9 mouse cellular contexts compared by ENCODE assay signal in genomic region chr19:61199316-61199715, GRCm38 (mm10). TPM values are rescaled to one million over a fixed set of nuclear protein-coding genes. Genes with fewer than 3 reads are reported as not detected.
DNase-seq lines count a peak whose midpoint lies in the region; ATAC-seq lines count a peak whose summit lies in the region.
"Had no signal": no experiment of that assay in that cellular context is flagged by ENCODE, and none has a peak within 500 bp of the region (broad histone marks: within the 10 kb centered on the region; RNA-seq: fewer than 3 reads in every experiment).

No protein-coding gene starts in this region.

- no peaks in the 10 kb centered on the region for H3K4me1 ChIP-seq in hindbrain, embryonic 11.5 days (replicated peaks; ENCODE audit: control insufficient read depth, insufficient read depth, low read length)
- H3K4me1 ChIP-seq in hindbrain, embryonic 12.5 days, result no peaks in the 10 kb centered on the region
- H3K4me1 ChIP-seq: embryonic facial prominence, embryonic 12.5 days had no signal

- no peak overlapping the region for H3K4me3 ChIP-seq in hindbrain, embryonic 11.5 days (ENCODE audit: low read depth, low read length)
- H3K4me3 ChIP-seq in hindbrain, embryonic 12.5 days, result no peak overlapping the region
- H3K4me3 ChIP-seq: embryonic facial prominence, embryonic 12.5 days had no signal

- intact Hi-C loops in heart, postnatal 25 days (cut with DNase I), result loop anchor here (5.0 kb wide), 1 partner anchor 68 kb away; no protein-coding TSS in a partner anchor
- intact Hi-C loops in left cerebral cortex, postnatal 10 days (cut with DNase I), result no loop called here

- H3K27ac ChIP-seq in hindbrain, embryonic 11.5 days (ENCODE audit: low read depth, low read length), result no peak overlapping the region
- no peak overlapping the region for H3K27ac ChIP-seq in hindbrain, embryonic 12.5 days
- H3K27ac ChIP-seq: embryonic facial prominence, embryonic 12.5 days had no signal

- no peak overlapping the region for H3K9ac ChIP-seq in hindbrain, embryonic 11.5 days (ENCODE audit: low read depth, low read length)
- no peak overlapping the region for H3K9ac ChIP-seq in hindbrain, embryonic 12.5 days
- H3K9ac ChIP-seq: embryonic facial prominence, embryonic 12.5 days had no signal

- no peak overlapping the region for H3K4me2 ChIP-seq in hindbrain, embryonic 11.5 days (replicated peaks; ENCODE audit: low read depth, low read length)
- H3K4me2 ChIP-seq in hindbrain, embryonic 12.5 days (replicated peaks), result no peak overlapping the region
- H3K4me2 ChIP-seq: embryonic facial prominence, embryonic 12.5 days had no signal

- DNase-seq in hindbrain, embryonic 11.5 days (ENCODE audit: low spot score), result peak; percentile 91
- peak; percentile 89 to 97 for DNase-seq in adrenal gland, adult (ENCODE audit: inconsistent age in 2 of 2, low spot score in 1 of 2)
- DNase-seq in embryo, embryonic 11 days, result peak; percentile 88
- peak; percentile 71 for DNase-seq in heart, postnatal 25 days (ENCODE audit: low spot score)
- DNase-seq in left cerebral cortex, postnatal 10 days (ENCODE audit: extremely low spot score in 1 of 2, low spot score in 2 of 2), result peak; percentile 79 to 90
- DNase-seq in ovary, postnatal 36 days (ENCODE audit: low spot score), result peak; percentile 80
- DNase-seq in thymus, postnatal 25 days, result peak; percentile 90

- no peak for ATAC-seq in hindbrain, embryonic 11.5 days (ENCODE audit: low FRiP score)
- ATAC-seq in hindbrain, embryonic 12.5 days (ENCODE audit: low FRiP score), result no peak

- no peaks in the 10 kb centered on the region for H3K9me3 ChIP-seq in hindbrain, embryonic 11.5 days (ENCODE audit: control insufficient read depth, low read length)
- no peaks in the 10 kb centered on the region for H3K9me3 ChIP-seq in hindbrain, embryonic 12.5 days (replicated peaks)
- H3K9me3 ChIP-seq: embryonic facial prominence, embryonic 12.5 days had no signal

- WGBS in hindbrain, embryonic 11.5 days, result 13% methylated on average over 13 of the region's 13 CpGs
- 13% methylated on average over 13 of the region's 13 CpGs for WGBS in hindbrain, embryonic 12.5 days

- H3K27me3 ChIP-seq in hindbrain, embryonic 11.5 days (ENCODE audit: control insufficient read depth, insufficient read depth, low read length), result no peaks in the 10 kb centered on the region
- no peaks in the 10 kb centered on the region for H3K27me3 ChIP-seq in hindbrain, embryonic 12.5 days
- H3K27me3 ChIP-seq: embryonic facial prominence, embryonic 12.5 days had no signal

- H3K36me3 ChIP-seq in hindbrain, embryonic 11.5 days (ENCODE audit: control insufficient read depth, insufficient read depth, low read length), result no peaks in the 10 kb centered on the region
- no peaks in the 10 kb centered on the region for H3K36me3 ChIP-seq in hindbrain, embryonic 12.5 days
- H3K36me3 ChIP-seq: embryonic facial prominence, embryonic 12.5 days had no signal

RNA-seq across cellular contexts. Expression of gene Gm6020, which starts 15.6 kb away (rescaled TPM):
- polyA plus RNA-seq in hindbrain, embryonic 11.5 days (2014; fragmentation: Nextera tagmentation; extraction: Ambion mirVana), result not detected in 2 replicates
- polyA plus RNA-seq in hindbrain, embryonic 12.5 days (2016; fragmentation: Nextera tagmentation; extraction: Ambion mirVana), result not detected in 2 replicates
- not detected for total RNA-seq in heart, postnatal 25 days (2021)
- total RNA-seq in left cerebral cortex, postnatal 10 days (2021), result not detected
- polyA plus RNA-seq: embryonic facial prominence, embryonic 12.5 days had no signal

RNA-seq across cellular contexts. Expression of gene Gm7102, which starts 23.2 kb away (rescaled TPM):
- 0.11 and 0.17 TPM in 2 replicates for polyA plus RNA-seq in hindbrain, embryonic 11.5 days (2014; fragmentation: Nextera tagmentation; extraction: Ambion mirVana)
- not detected in 2 replicates for polyA plus RNA-seq in hindbrain, embryonic 12.5 days (2016; fragmentation: Nextera tagmentation; extraction: Ambion mirVana)
- total RNA-seq in heart, postnatal 25 days (2021), result under 1 TPM in 1 of 2 experiments, not detected in 1; 0.16 TPM
- under 1 TPM; 0.26 to 0.75 TPM for total RNA-seq in left cerebral cortex, postnatal 10 days (2021)

RNA-seq across cellular contexts. Expression of gene Csf2ra, which starts 28.9 kb away (rescaled TPM):
- polyA plus RNA-seq in hindbrain, embryonic 11.5 days (2014; fragmentation: Nextera tagmentation; extraction: Ambion mirVana), result 15.6 and 18.5 TPM in 2 replicates
- 39.4 and 41.6 TPM in 2 replicates for polyA plus RNA-seq in hindbrain, embryonic 12.5 days (2016; fragmentation: Nextera tagmentation; extraction: Ambion mirVana)
- 1 to 10 TPM; 7.6 to 8.1 TPM for total RNA-seq in heart, postnatal 25 days (2021)
- total RNA-seq in left cerebral cortex, postnatal 10 days (2021), result 10 to 100 TPM; 36.2 to 42.3 TPM

RNA-seq across cellular contexts. Expression of gene Zfp950, which starts 58.7 kb away (rescaled TPM):
- polyA plus RNA-seq in hindbrain, embryonic 11.5 days (2014; fragmentation: Nextera tagmentation; extraction: Ambion mirVana), result 27.3 and 31.5 TPM in 2 replicates
- 40.9 and 45.3 TPM in 2 replicates for polyA plus RNA-seq in hindbrain, embryonic 12.5 days (2016; fragmentation: Nextera tagmentation; extraction: Ambion mirVana)
- total RNA-seq in heart, postnatal 25 days (2021), result 10 to 100 TPM; 15.1 to 17.8 TPM
- total RNA-seq in left cerebral cortex, postnatal 10 days (2021), result 10 to 100 TPM; 32.4 to 35.3 TPM

Comparison
In these comparisons a context has a peak if more than half of its experiments do, and no peak if none do; other contexts are left out.
1. RNA of gene Csf2ra, which starts 28.9 kb away (total RNA-seq): 36.2 to 42.3 TPM in left cerebral cortex, postnatal 10 days; 7.6 to 8.1 TPM in heart, postnatal 25 days; every median in the first group is over 4 times any median in the second.
2. Peak in every context shown above with its lines, with median percentiles within 50 percentile points of each other: DNase-seq.